Comparison of ENCODE assay signal across 13 mouse cellular contexts in genomic region chr2:4817678-4818077, GRCm38 (mm10).
DNase-seq lines count a peak whose midpoint lies in the region; ATAC-seq lines count a peak whose summit lies in the region.
"Had no signal": no experiment of that assay in that cellular context is flagged by ENCODE, and none has a peak within 500 bp of the region (broad histone marks: within the 10 kb centered on the region; RNA-seq: fewer than 3 reads in every experiment).

No protein-coding gene starts in this region.

- H3K4me1 ChIP-seq in heart, embryonic 10.5 days, result peaks cover 8% of the 10 kb centered on the region
- H3K4me1 ChIP-seq in hindbrain, embryonic 11.5 days (replicated peaks; ENCODE audit: control insufficient read depth, insufficient read depth, low read length), result 0 out of 2 replicates have a peak, but pooled peaks cover 3% of the 10 kb centered on the region
- H3K4me1 ChIP-seq in midbrain, embryonic 13.5 days (replicated peaks), result peaks cover 9% of the 10 kb centered on the region
- H3K4me1 ChIP-seq: liver, embryonic 13.5 days had no signal

- H3K27ac ChIP-seq in heart, embryonic 10.5 days, result no peak overlapping the region
- H3K27ac ChIP-seq in hindbrain, embryonic 11.5 days (ENCODE audit: low read depth, low read length), result no peak overlapping the region
- no peak overlapping the region for H3K27ac ChIP-seq in midbrain, embryonic 13.5 days
- H3K27ac ChIP-seq: liver, embryonic 13.5 days had no signal

- 6% methylated on average over 10 of the region's 10 CpGs for WGBS in heart, embryonic 10.5 days
- 10% methylated on average over 10 of the region's 10 CpGs for WGBS in hindbrain, embryonic 11.5 days
- WGBS in midbrain, embryonic 13.5 days, result 9% methylated on average over 10 of the region's 10 CpGs

- H3K4me3 ChIP-seq in heart, embryonic 10.5 days, result peak overlapping the region; percentile 31
- no peak overlapping the region for H3K4me3 ChIP-seq in hindbrain, embryonic 11.5 days (ENCODE audit: low read depth, low read length)
- no peak overlapping the region for H3K4me3 ChIP-seq in midbrain, embryonic 13.5 days (replicated peaks)
- H3K4me3 ChIP-seq: liver, embryonic 13.5 days had no signal

- no peaks in the 10 kb centered on the region for H3K9me3 ChIP-seq in heart, embryonic 10.5 days
- no peaks in the 10 kb centered on the region for H3K9me3 ChIP-seq in hindbrain, embryonic 11.5 days (ENCODE audit: control insufficient read depth, low read length)
- H3K9me3 ChIP-seq in midbrain, embryonic 13.5 days, result no peaks in the 10 kb centered on the region
- H3K9me3 ChIP-seq: liver, embryonic 13.5 days had no signal

- no peak for DNase-seq in heart, embryonic 10.5 days (ENCODE audit: low spot score)
- no peak for DNase-seq in heart, postnatal 10 days
- peak; percentile 5 for DNase-seq in ES-CJ7 (ENCODE audit: low read depth, low spot score)
- no peak for DNase-seq in hindbrain, embryonic 11.5 days (ENCODE audit: low spot score)
- no peak for DNase-seq in ovary, postnatal 10 days (ENCODE audit: low spot score)
- DNase-seq in adrenal gland, postnatal 25 days, result no peak
- DNase-seq in urinary bladder, postnatal 25 days (ENCODE audit: low spot score), result no peak
- DNase-seq: adrenal gland, adult 2 months; kidney, postnatal 14 days; liver, embryonic 13.5 days; spleen, adult 18-20 months; thymus, adult 18-20 months had no signal

- peaks cover 14% of the 10 kb centered on the region; the same call in 1 of the 2 replicates for H3K27me3 ChIP-seq in heart, embryonic 10.5 days (ENCODE audit: insufficient read depth, poor library complexity, severe bottlenecking)
- H3K27me3 ChIP-seq in hindbrain, embryonic 11.5 days (ENCODE audit: control insufficient read depth, insufficient read depth, low read length), result no peaks in the 10 kb centered on the region
- H3K27me3 ChIP-seq in midbrain, embryonic 13.5 days, result no peaks in the 10 kb centered on the region

- H3K9ac ChIP-seq in hindbrain, embryonic 11.5 days (ENCODE audit: low read depth, low read length), result no peak overlapping the region
- 0 out of 2 replicates have a peak overlapping the region, but pooled peaks have one; percentile 37 for H3K9ac ChIP-seq in midbrain, embryonic 13.5 days (replicated peaks)
- H3K9ac ChIP-seq: liver, embryonic 13.5 days had no signal

- H3K36me3 ChIP-seq in heart, embryonic 10.5 days, result no peaks in the 10 kb centered on the region
- H3K36me3 ChIP-seq in hindbrain, embryonic 11.5 days (ENCODE audit: control insufficient read depth, insufficient read depth, low read length), result no peaks in the 10 kb centered on the region
- H3K36me3 ChIP-seq in midbrain, embryonic 13.5 days, result no peaks in the 10 kb centered on the region
- H3K36me3 ChIP-seq: liver, embryonic 13.5 days had no signal

- 0 out of 2 replicates have a peak overlapping the region, but pooled peaks have one; percentile 18 for H3K4me2 ChIP-seq in hindbrain, embryonic 11.5 days (replicated peaks; ENCODE audit: low read depth, low read length)
- peak overlapping the region; percentile 38 for H3K4me2 ChIP-seq in midbrain, embryonic 13.5 days (replicated peaks)
- H3K4me2 ChIP-seq: liver, embryonic 13.5 days had no signal

- intact Hi-C loops in heart, postnatal 10 days (cut with DNase I), result no loop called here

- ATAC-seq in hindbrain, embryonic 11.5 days (ENCODE audit: low FRiP score), result peak; percentile 30; the same call in 1 of the 2 replicates
- ATAC-seq in midbrain, embryonic 13.5 days, result peak; percentile 50
